Comparison of ENCODE assay signal across 19 mouse cellular contexts in genomic region chr1:190662736-190663135, GRCm38 (mm10).
A peak's percentile ranks its signal among the peaks of the same experiment; 100 is the strongest.
DNase-seq lines count a peak whose midpoint lies in the region.
"Had no signal": no experiment of that assay in that cellular context is flagged by ENCODE, and none has a peak within 500 bp of the region (broad histone marks: within the 10 kb centered on the region; RNA-seq: fewer than 3 reads in every experiment).

No protein-coding gene starts in this region.

- WGBS in heart, embryonic 10.5 days = 74% methylated on average over 5 of the region's 5 CpGs

- peaks cover 75% of the 10 kb centered on the region for H3K4me1 ChIP-seq in heart, embryonic 10.5 days

- peak overlapping the region; percentile 86; the same call in 1 of the 2 replicates for H3K27ac ChIP-seq in heart, embryonic 10.5 days
- H3K27ac ChIP-seq: forebrain, embryonic 13.5 days; hindbrain, embryonic 14.5 days; hindbrain, postnatal 0 days had no signal

- H3K4me3 ChIP-seq in heart, embryonic 10.5 days = no peak overlapping the region
- H3K4me3 ChIP-seq: forebrain, embryonic 10.5 days; forebrain, embryonic 13.5 days had no signal

- no peak for DNase-seq in heart, embryonic 10.5 days (ENCODE audit: low spot score)
- no peak for DNase-seq in heart, adult 8-10 months (ENCODE audit: low spot score)
- peak; percentile 2 to 8 for DNase-seq in layer of hippocampus, postnatal 10 days (ENCODE audit: low spot score in 2 of 2)
- no peak for DNase-seq in layer of hippocampus, adult 8-10 months (ENCODE audit: low spot score in 2 of 2)
- peak; percentile 1 for DNase-seq in ovary, postnatal 36 days (ENCODE audit: low spot score)
- DNase-seq in ovary, postnatal 14 days (ENCODE audit: low spot score) = no peak
- DNase-seq in testis, postnatal 10 days (ENCODE audit: low spot score) = peak; percentile 30
- DNase-seq in testis, postnatal 14 days (ENCODE audit: low spot score) = no peak
- DNase-seq: adrenal gland, postnatal 10 days; adrenal gland, postnatal 36 days; B cell, adult 2 months; cerebellum, adult 18-20 months; cerebellum, adult 9-10 months had no signal

- H3K27me3 ChIP-seq in heart, embryonic 10.5 days (ENCODE audit: insufficient read depth, poor library complexity, severe bottlenecking) = no peaks in the 10 kb centered on the region
- H3K27me3 ChIP-seq: CH12.LX had no signal

- H3K9me3 ChIP-seq in heart, embryonic 10.5 days = no peaks in the 10 kb centered on the region
- H3K9me3 ChIP-seq: forebrain, embryonic 10.5 days; forebrain, embryonic 13.5 days had no signal

- no peaks in the 10 kb centered on the region for H3K36me3 ChIP-seq in heart, embryonic 10.5 days
- H3K36me3 ChIP-seq: forebrain, embryonic 10.5 days; G1E had no signal

Comparison
In these comparisons a context has a peak if more than half of its experiments do, and no peak if none do; other contexts are left out.
1. DNase-seq: peak in layer of hippocampus, postnatal 10 days (2 of 2), ovary, postnatal 36 days (single experiment) and testis, postnatal 10 days (single experiment); none in heart, embryonic 10.5 days (single experiment), heart, adult 8-10 months (single experiment), layer of hippocampus, adult 8-10 months (0 of 2), ovary, postnatal 14 days (single experiment) and testis, postnatal 14 days (single experiment).